Mouse (Mus musculus) testis, postnatal 10 days (tissue): ENCODE data around the gene Olfr1353.
"Not testable (repeated sequence)": the region's sequence is repeated elsewhere in the genome, so short reads cannot be mapped to it uniquely, and the experiment has no call there.

Experiments
- DNase-seq: peaks from one replicate; pipeline ENCODE4 v3.0.0; 2021; ENCODE audit warnings: low spot score

Olfr1353 gene

GRCm38 (mm10) chr10:78963009-78963408 is at the start of gene Olfr1353:
Gene Olfr1353, plus strand, starts transcription at chr10:78963309.
- DNase-seq, result not testable (repeated sequence)

GRCm38 (mm10) chr10:78950336-78950735 is 12.8 kb upstream of the Olfr1353 start, which contains the start of gene Olfr8:
Gene Olfr8, plus strand, starts transcription at chr10:78950636.
- DNase-seq, result not testable (repeated sequence)

- DNase-seq, result no peak
These were observed 17.6 kb downstream of the Olfr1353 start, which contains the start of gene Olfr1352 for GRCm38 (mm10) chr10:78980750-78981149. Gene Olfr1352, plus strand, starts transcription at chr10:78981050.

GRCm38 (mm10) chr10:79012172-79012571 is 49.1 kb downstream of the Olfr1353 start, which contains the start of gene Olfr1351:
Gene Olfr1351, plus strand, starts transcription at chr10:79012472.
- DNase-seq, result no peak
